Mouse (Mus musculus) heart, adult 2 months (tissue): ENCODE measurements around the gene Kcnq1. TPM values are rescaled to one million over a fixed set of nuclear protein-coding genes. Genes with fewer than 3 reads are reported as not detected.

Experiments
- DNase-seq, 2 experiments: peaks; one replicate each; pipeline ENCODE4 v3.0.0; 2021
- H3K27ac ChIP-seq: fragments of 200-600 bp; 2 replicates; pipeline ENCODE4 v1.8.1; 2022
- H3K27me3 ChIP-seq: fragments of 200-500 bp; 2 replicates; pipeline ENCODE4 v1.6.1; 2012; ENCODE audit warnings: mild to moderate bottlenecking, low read length, inconsistent platforms, mixed read lengths; ENCODE audit not compliant: control insufficient read depth, insufficient read depth
- H3K36me3 ChIP-seq: fragments of 200-500 bp; 2 replicates; pipeline ENCODE4 v1.6.1; 2012; ENCODE audit warnings: low read length, inconsistent platforms; ENCODE audit not compliant: control insufficient read depth, insufficient read depth
- H3K4me1 ChIP-seq: fragments of 200-500 bp; 2 replicates; pipeline ENCODE4 v1.6.1; 2011; ENCODE audit warnings: low read length; ENCODE audit not compliant: control insufficient read depth, insufficient read depth
- H3K4me3 ChIP-seq: fragments of 200-600 bp; 2 replicates; pipeline ENCODE4 v1.8.1; 2022
- H3K79me2 ChIP-seq: fragments of 200-500 bp; replicated peaks from 2 replicates; pipeline ENCODE4 v1.6.1; 2012; ENCODE audit warnings: mild to moderate bottlenecking, inconsistent platforms, low read length, moderate library complexity, mixed read lengths; ENCODE audit not compliant: control insufficient read depth, insufficient read depth
- H3K9ac ChIP-seq: fragments of 200-500 bp; 2 replicates; pipeline ENCODE4 v1.6.1; 2012; ENCODE audit warnings: low read depth, mild to moderate bottlenecking, control low read depth, inconsistent platforms, low read length, mixed read lengths
- CTCF ChIP-seq: fragments of 200-600 bp; IDR thresholded peaks from 2 replicates; pipeline ENCODE4 v1.8.1; 2022; ENCODE audit warnings: antibody characterized with exemption, mild to moderate bottlenecking, moderate library complexity
- EP300 ChIP-seq: fragments of 200-500 bp; IDR thresholded peaks from 2 replicates; pipeline ENCODE4 v1.6.1; 2011; ENCODE audit warnings: low read depth, low read length, control low read depth; ENCODE audit not compliant: insufficient read depth
- POLR2A ChIP-seq: fragments of 200-500 bp; IDR thresholded peaks from 2 replicates; pipeline ENCODE4 v1.6.1; 2011; ENCODE audit warnings: mild to moderate bottlenecking, low read depth, low read length, control low read depth; ENCODE audit not compliant: insufficient read depth
- WGBS: fragments of 180-500 bp; shearing (Covaris S2); methylation state at CpG from one replicate; pipeline ENCODE4 v1.1.7; 2018; 5-methylcytosine and 5-hydroxymethylcytosine counted together
- intact Hi-C: fragments of 180-260 bp; cut with DNase I; formaldehyde crosslinking; loops from one replicate; pipeline ENCODE4 v1.15.1; 2025
- polyA plus RNA-seq: library from polyadenylated mRNA; depleted of rRNA; stranded (reverse); fragments of >200 nt; gene quantifications from 2 replicates; pipeline ENCODE4 v1.2.3, GENCODE M21; 2012
- total RNA-seq, 2 experiments: library from RNA; stranded (reverse); gene quantifications; 2 replicates each; pipeline ENCODE4 v1.2.3; 2021

The Kcnq1 gene
- total and polyA plus RNA-seq, 3 experiments: 32.4 to 42.0 (median 34.2) TPM

DNA sequence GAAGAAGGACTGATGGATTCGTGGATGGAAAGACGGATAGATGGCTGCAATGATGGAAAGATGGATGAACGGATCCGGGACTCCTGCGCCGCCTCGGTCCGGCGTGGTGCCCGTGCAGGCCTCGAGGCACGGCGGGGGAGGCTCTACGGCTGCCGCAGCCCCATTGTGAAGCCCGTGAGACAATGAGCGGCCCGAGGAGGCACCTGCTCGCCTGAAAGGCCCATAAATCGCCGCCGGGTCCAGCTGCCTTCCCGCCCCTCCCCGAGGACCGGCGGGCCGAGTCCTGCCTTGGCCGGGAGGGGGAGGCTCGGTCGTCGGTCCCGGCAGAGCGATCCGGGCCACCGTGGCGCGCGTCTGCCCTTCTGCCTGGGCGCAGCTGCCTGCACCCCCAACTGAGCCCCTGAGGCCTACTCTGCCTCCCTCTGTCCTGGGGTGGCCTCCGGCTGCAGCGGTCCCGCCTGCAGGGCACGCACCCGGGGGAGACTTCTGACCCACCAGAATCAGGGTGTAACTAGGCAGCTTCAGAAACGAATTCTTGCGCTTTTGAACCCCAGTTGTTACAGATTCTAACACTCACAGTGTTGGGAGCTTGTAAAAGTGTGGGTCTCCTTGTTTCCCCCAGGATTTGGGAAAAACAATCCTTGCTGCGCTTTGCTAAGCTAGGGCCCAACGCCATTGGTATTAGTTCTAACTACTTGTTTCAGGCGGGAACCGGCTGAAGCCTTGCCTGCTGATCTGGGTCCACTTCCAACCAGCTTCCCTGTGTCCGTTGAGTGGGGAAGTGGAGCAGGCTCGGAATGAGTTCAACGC lies 339.7 kb downstream of the Kcnq1 start:
- Histone ChIP-seq H3K4me3 (peak overlapping the region; percentile 46), H3K27me3 (peaks cover 6% of the 10 kb centered on the region), H3K9ac (peak overlapping the region; percentile 50), H3K36me3 (no peaks in the 10 kb centered on the region), H3K4me1 (no peaks in the 10 kb centered on the region; the same call in 1 of the 2 replicates), H3K79me2 (no peaks in the 10 kb centered on the region), H3K27ac (peak overlapping the region; percentile 26; the same call in 1 of the 2 replicates)
- WGBS: 11% methylated on average over 53 of the region's 53 CpGs
- intact Hi-C loops: no loop called here
- DNase-seq: peak in 1 of 2 experiments; percentile 32
- TF ChIP-seq CTCF (peak; percentile 49), POLR2A (no peak), EP300 (no peak)

DNA sequence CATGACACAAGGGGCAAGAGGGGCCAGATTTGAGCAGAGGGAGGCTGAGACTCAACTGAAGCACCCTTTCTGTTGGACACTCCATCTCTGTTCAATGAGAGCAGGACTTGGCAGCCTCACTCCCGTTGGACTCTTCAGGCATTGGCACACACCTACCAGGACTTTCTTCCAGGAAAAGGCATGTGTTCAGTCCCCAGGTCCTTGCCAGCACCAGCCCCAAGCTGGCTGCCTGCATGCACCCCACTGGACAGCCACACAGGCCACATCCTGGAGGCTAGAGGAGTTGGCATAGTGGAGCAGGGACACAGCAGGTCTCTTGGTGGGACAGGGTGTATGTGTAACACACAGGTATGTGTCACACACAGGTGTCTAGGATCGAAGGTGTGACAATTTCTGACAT lies 341.0 kb downstream of the Kcnq1 start:
- no peaks in the 10 kb centered on the region for H3K79me2 ChIP-seq
- H3K27ac ChIP-seq: no peak overlapping the region
- no peaks in the 10 kb centered on the region; the same call in 1 of the 2 replicates for H3K4me1 ChIP-seq
- no peak overlapping the region for H3K4me3 ChIP-seq
- WGBS: 56% methylated on average over 2 of the region's 2 CpGs
- TF ChIP-seq POLR2A: no peak
- no peak for TF ChIP-seq EP300
- no peak for TF ChIP-seq CTCF
- no peak overlapping the region for H3K9ac ChIP-seq
- H3K27me3 ChIP-seq: peaks cover 6% of the 10 kb centered on the region
- intact Hi-C loops: no loop called here
- peak in 1 of 2 experiments; percentile 43 for DNase-seq
- H3K36me3 ChIP-seq: no peaks in the 10 kb centered on the region

DNA sequence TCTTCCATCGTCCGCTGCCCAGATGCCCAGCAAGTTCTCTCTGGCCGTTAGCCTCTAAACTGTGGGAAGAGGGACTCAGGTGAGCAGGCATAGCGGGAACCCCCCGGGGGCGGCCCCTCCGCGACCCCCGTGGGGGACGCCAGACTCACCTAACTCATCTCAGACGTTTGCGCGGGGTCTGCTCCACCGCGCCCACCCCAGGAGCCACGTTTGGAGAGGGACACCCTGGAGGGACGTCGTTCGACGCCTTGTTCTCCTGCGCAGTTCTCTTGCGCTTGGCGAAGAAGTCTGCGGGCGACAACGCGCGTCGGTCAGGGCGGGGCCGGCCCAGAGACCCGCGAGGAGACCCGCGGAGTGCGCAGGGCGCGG lies 352.8 kb downstream of the Kcnq1 start:
- Histone ChIP-seq H3K27ac (peak overlapping the region; percentile 73), H3K4me3 (peak overlapping the region; percentile 75), H3K79me2 (no peaks in the 10 kb centered on the region), H3K36me3 (no peaks in the 10 kb centered on the region), H3K4me1 (no peaks in the 10 kb centered on the region; the same call in 1 of the 2 replicates), H3K9ac (peak overlapping the region; percentile 84), H3K27me3 (0 out of 2 replicates have a peak, but pooled peaks cover 2% of the 10 kb centered on the region)
- WGBS: 20% methylated on average over 38 of the region's 38 CpGs
- TF ChIP-seq EP300 (no peak), CTCF (no peak), POLR2A (no peak)
- intact Hi-C loops: loop anchor here (2.0 kb wide), 1 partner anchor 90 kb away; no protein-coding TSS in a partner anchor
- peak in 1 of 2 experiments; percentile 54 for DNase-seq

DNA sequence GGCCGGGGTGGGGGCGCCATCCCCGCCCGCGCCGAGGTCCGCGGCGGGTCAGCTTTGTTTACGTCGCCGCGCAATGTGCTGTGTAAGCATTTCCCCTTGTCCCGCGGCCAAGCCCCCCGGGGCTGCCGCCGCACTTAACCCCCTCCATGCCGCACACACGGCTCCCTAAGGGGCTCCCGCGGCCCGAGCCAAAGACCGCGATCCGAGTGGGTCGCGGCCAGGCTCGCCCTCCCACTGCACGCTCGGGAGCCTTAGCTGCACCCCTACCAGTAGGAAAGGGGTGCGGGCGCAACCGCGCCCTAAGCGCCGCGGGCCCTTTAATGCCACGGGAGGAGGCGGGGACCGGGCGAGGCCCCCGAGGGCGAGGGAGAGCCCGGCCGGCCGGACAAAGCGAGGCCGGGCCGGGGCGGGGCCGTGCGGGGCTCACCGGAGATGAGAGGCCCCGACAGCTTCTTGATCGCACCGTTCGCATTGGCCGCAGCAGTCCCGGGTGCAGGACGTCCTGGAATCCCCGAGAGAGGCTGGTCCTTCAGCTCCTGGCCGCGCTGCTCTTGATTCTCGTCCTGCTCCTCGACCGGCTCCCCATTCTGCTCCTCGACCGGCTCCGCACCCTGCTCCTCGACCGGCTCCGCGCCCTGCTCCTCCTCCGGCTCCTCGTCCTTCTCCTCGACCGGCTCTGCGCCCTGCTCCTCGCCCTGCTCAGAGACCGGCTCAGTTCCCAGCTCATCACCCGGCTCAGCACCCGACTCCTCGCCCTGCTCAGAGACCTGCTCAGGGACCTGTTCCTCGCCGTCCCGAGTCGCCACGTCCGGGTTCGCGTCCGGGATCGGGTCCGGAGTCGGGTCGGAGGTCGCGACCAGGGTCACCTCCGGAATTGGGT lies 353.4 kb downstream of the Kcnq1 start:
- peak; percentile 81 to 82 for DNase-seq
- WGBS: 18% methylated on average over 96 of the region's 100 CpGs

DNA sequence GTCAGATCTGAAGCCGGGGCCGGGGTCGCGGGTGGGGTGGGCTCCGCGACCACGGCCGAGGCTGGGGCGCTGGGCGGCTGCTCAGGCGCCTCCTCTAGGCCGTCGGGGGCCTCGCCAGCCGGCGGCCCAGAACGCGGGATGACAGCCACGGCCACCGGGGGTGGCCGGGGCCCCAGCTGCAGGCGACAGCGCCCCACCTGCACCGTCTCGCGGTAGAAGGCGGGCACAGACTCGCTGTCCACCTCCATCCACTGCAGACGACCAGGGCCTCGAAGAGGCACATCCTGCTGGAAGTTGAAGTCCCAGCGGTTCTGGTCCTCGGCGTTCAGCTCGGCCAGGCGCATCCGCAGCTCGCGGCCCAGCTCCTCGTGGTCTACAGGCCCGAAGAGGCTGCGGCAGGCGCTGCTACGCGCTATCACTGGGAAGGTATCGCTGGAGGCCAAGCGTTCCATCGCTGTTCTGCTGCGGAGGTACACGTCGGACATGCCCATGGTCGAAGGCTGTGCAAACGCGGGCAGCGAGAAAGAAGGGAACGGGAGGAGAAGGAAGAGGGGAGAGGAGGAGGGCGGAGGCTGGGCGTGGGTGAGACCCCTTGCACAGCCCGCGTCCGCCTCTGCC lies 354.2 kb downstream of the Kcnq1 start:
- DNase-seq: no peak
- WGBS: 31% methylated on average over 58 of the region's 60 CpGs
- Histone ChIP-seq H3K4me1 (no peaks in the 10 kb centered on the region; the same call in 1 of the 2 replicates), H3K27me3 (0 out of 2 replicates have a peak, but pooled peaks cover 2% of the 10 kb centered on the region), H3K79me2 (no peaks in the 10 kb centered on the region), H3K36me3 (no peaks in the 10 kb centered on the region), H3K9ac (peak overlapping the region; percentile 84), H3K27ac (peak overlapping the region; percentile 73), H3K4me3 (peak overlapping the region; percentile 75)
- intact Hi-C loops: loop anchor here (2.0 to 10.0 kb wide), 3 partner anchors 52 to 566 kb away; no protein-coding TSS in a partner anchor
- no peak for TF ChIP-seq CTCF

More for the DNA sequence above, 353.4 kb downstream of the Kcnq1 start:
- peak overlapping the region; percentile 73 for H3K27ac ChIP-seq
- no peaks in the 10 kb centered on the region for H3K79me2 ChIP-seq
- peak overlapping the region; percentile 75 for H3K4me3 ChIP-seq
- H3K9ac ChIP-seq: peak overlapping the region; percentile 84
- no peak for TF ChIP-seq EP300
- peak; percentile 25; the same call in 1 of the 2 replicates for TF ChIP-seq POLR2A
- no peak for TF ChIP-seq CTCF
- 0 out of 2 replicates have a peak, but pooled peaks cover 2% of the 10 kb centered on the region for H3K27me3 ChIP-seq
- intact Hi-C loops: loop anchor here (2.0 to 10.0 kb wide), 4 partner anchors 51 to 565 kb away; no protein-coding TSS in a partner anchor
- H3K36me3 ChIP-seq: no peaks in the 10 kb centered on the region
- H3K4me1 ChIP-seq: no peaks in the 10 kb centered on the region; the same call in 1 of the 2 replicates
